8 mouse cellular contexts compared by ENCODE assay signal in genomic region chr6:29214776-29215175, GRCm38 (mm10). TPM values are rescaled to one million over a fixed set of nuclear protein-coding genes. Genes with fewer than 3 reads are reported as not detected.
DNase-seq lines count a peak whose midpoint lies in the region; ATAC-seq and TF ChIP-seq lines count a peak whose summit lies in the region.

No protein-coding gene starts in this region.

- TF ChIP-seq CTCF in gastrocnemius, adult 2 months (IDR thresholded peaks at IDR 0.05) = no peak
- TF ChIP-seq CTCF in stomach, postnatal 0 days (IDR thresholded peaks at IDR 0.05; ENCODE audit: low read depth) = no peak

- 50% methylated on average over 5 of the region's 5 CpGs for WGBS in stomach, embryonic 14.5 days
- 58% methylated on average over 5 of the region's 5 CpGs for WGBS in stomach, postnatal 0 days

- no peak for ATAC-seq in stomach, embryonic 14.5 days (ENCODE audit: insufficient number of reproducible peaks, insufficient read depth, low FRiP score, low read depth)
- no peak for ATAC-seq in stomach, postnatal 0 days (ENCODE audit: low FRiP score, low TSS enrichment)

- peak overlapping the region; percentile 91 for H3K27ac ChIP-seq in gastrocnemius, adult 2 months
- H3K27ac ChIP-seq in stomach, embryonic 14.5 days (ENCODE audit: low read length) = no peak overlapping the region
- H3K27ac ChIP-seq in stomach, postnatal 0 days (replicated peaks) = no peak overlapping the region

- no peak for TF ChIP-seq EP300 in stomach, postnatal 0 days (optimal IDR thresholded peaks at IDR 0.05)

- peak overlapping the region; percentile 100; the same call in 1 of the 2 replicates for H3K4me2 ChIP-seq in stomach, embryonic 14.5 days (replicated peaks; ENCODE audit: low read depth, low read length)
- no peak overlapping the region for H3K4me2 ChIP-seq in stomach, postnatal 0 days (replicated peaks; ENCODE audit: low read depth)

- intact Hi-C loops in gastrocnemius, adult 2 months (cut with DNase I) = no loop called here
- intact Hi-C loops in left cerebral cortex, postnatal 36 days (cut with DNase I) = no loop called here
- intact Hi-C loops in left cerebral cortex, postnatal 4 days (cut with DNase I) = no loop called here

- no peaks in the 10 kb centered on the region for H3K27me3 ChIP-seq in stomach, embryonic 14.5 days (ENCODE audit: control insufficient read depth, insufficient read depth, low read length)
- H3K27me3 ChIP-seq in stomach, postnatal 0 days (ENCODE audit: control insufficient read depth, insufficient read depth, low read length) = no peaks in the 10 kb centered on the region

- H3K4me1 ChIP-seq in stomach, embryonic 14.5 days (ENCODE audit: control insufficient read depth, insufficient read depth, low read length) = peaks cover 19% of the 10 kb centered on the region
- peaks cover 10% of the 10 kb centered on the region for H3K4me1 ChIP-seq in stomach, postnatal 0 days (replicated peaks; ENCODE audit: control insufficient read depth, insufficient read depth)

- no peak overlapping the region for H3K9ac ChIP-seq in stomach, embryonic 14.5 days (replicated peaks; ENCODE audit: low read depth, low read length)
- H3K9ac ChIP-seq in stomach, postnatal 0 days (ENCODE audit: low read length) = no peak overlapping the region

- DNase-seq in gastrocnemius, adult 2 months = no peak
- DNase-seq in gastrocnemius, adult 8-10 months (ENCODE audit: low spot score in 2 of 2) = no peak
- DNase-seq in stomach, postnatal 0 days (ENCODE audit: low spot score) = no peak
- peak; percentile 22 for DNase-seq in lung, postnatal 25 days (ENCODE audit: low spot score)
- DNase-seq in frontal cortex, postnatal 36 days (ENCODE audit: low spot score in 2 of 2) = no peak
- no peak for DNase-seq in left cerebral cortex, postnatal 36 days (ENCODE audit: low spot score in 2 of 2)
- DNase-seq in left cerebral cortex, postnatal 4 days = no peak

- H3K36me3 ChIP-seq in stomach, embryonic 14.5 days (ENCODE audit: control insufficient read depth, insufficient read depth, low read length) = no peaks in the 10 kb centered on the region
- no peaks in the 10 kb centered on the region for H3K36me3 ChIP-seq in stomach, postnatal 0 days (ENCODE audit: control insufficient read depth, insufficient read depth, low read length)

- no peaks in the 10 kb centered on the region for H3K9me3 ChIP-seq in stomach, embryonic 14.5 days (ENCODE audit: control insufficient read depth, low read depth, low read length)
- H3K9me3 ChIP-seq in stomach, postnatal 0 days (ENCODE audit: control insufficient read depth, low read length) = no peaks in the 10 kb centered on the region

- H3K4me3 ChIP-seq in gastrocnemius, adult 2 months = peak overlapping the region; percentile 93
- no peak overlapping the region for H3K4me3 ChIP-seq in stomach, embryonic 14.5 days (ENCODE audit: low read depth, low read length)
- no peak overlapping the region; the same call in 1 of the 2 replicates for H3K4me3 ChIP-seq in stomach, postnatal 0 days (ENCODE audit: low read depth, low read length)

RNA-seq across cellular contexts. Expression of gene Impdh1, which starts 1.4 kb away (rescaled TPM):
- total RNA-seq in gastrocnemius, adult 2 months (2021) = 10 to 100 TPM in 1 of 2 experiments, 1 to 10 TPM in 1; 9.9 to 10.3 TPM
- total RNA-seq in gastrocnemius, adult 8-10 months (2022) = 10 to 100 TPM in 3 of 4 experiments, 1 to 10 TPM in 1; 9.7 to 13.5 (median 10.9) TPM
- polyA plus RNA-seq in stomach, embryonic 14.5 days (2014; fragmentation: Nextera tagmentation; extraction: Ambion mirVana) = 36.1 and 41.7 TPM in 2 replicates
- 26.9 and 28.0 TPM in 2 replicates for polyA plus RNA-seq in stomach, postnatal 0 days (2015; fragmentation: Nextera tagmentation; extraction: Ambion mirVana)
- 10 to 100 TPM; 63.5 to 69.7 TPM for total RNA-seq in left cerebral cortex, postnatal 36 days (2021)
- total RNA-seq in left cerebral cortex, postnatal 4 days (2021) = 10 to 100 TPM; 92.7 to 96.6 TPM

RNA-seq across cellular contexts. Expression of gene Prrt4, which starts 35.4 kb away (rescaled TPM):
- total RNA-seq in gastrocnemius, adult 2 months (2021) = under 1 TPM; 0.36 to 0.73 TPM
- total RNA-seq in gastrocnemius, adult 8-10 months (2022) = under 1 TPM; 0.46 to 0.70 (median 0.53) TPM
- 0.38 and 0.48 TPM in 2 replicates for polyA plus RNA-seq in stomach, embryonic 14.5 days (2014; fragmentation: Nextera tagmentation; extraction: Ambion mirVana)
- polyA plus RNA-seq in stomach, postnatal 0 days (2015; fragmentation: Nextera tagmentation; extraction: Ambion mirVana) = 0.30 and 0.33 TPM in 2 replicates
- total RNA-seq in left cerebral cortex, postnatal 36 days (2021) = 1 to 10 TPM; 2.9 to 3.1 TPM
- 10 to 100 TPM; 15.1 to 19.1 TPM for total RNA-seq in left cerebral cortex, postnatal 4 days (2021)

RNA-seq across cellular contexts. Expression of gene Rbm28, which starts 50.0 kb away (rescaled TPM):
- total RNA-seq in gastrocnemius, adult 2 months (2021) = 10 to 100 TPM; 16.3 to 18.4 TPM
- total RNA-seq in gastrocnemius, adult 8-10 months (2022) = 10 to 100 TPM; 10.7 to 15.9 (median 14.8) TPM
- 44.1 and 48.5 TPM in 2 replicates for polyA plus RNA-seq in stomach, embryonic 14.5 days (2014; fragmentation: Nextera tagmentation; extraction: Ambion mirVana)
- polyA plus RNA-seq in stomach, postnatal 0 days (2015; fragmentation: Nextera tagmentation; extraction: Ambion mirVana) = 10.8 and 11.8 TPM in 2 replicates
- total RNA-seq in left cerebral cortex, postnatal 36 days (2021) = 10 to 100 TPM; 32.1 to 57.4 TPM
- 10 to 100 TPM; 44.5 to 51.7 TPM for total RNA-seq in left cerebral cortex, postnatal 4 days (2021)

RNA-seq across cellular contexts. Expression of gene Hilpda, which starts 57.5 kb away (rescaled TPM):
- total RNA-seq in gastrocnemius, adult 2 months (2021) = 1 to 10 TPM; 2.9 to 4.0 TPM
- 1 to 10 TPM; 2.8 to 3.9 (median 3.3) TPM for total RNA-seq in gastrocnemius, adult 8-10 months (2022)
- polyA plus RNA-seq in stomach, embryonic 14.5 days (2014; fragmentation: Nextera tagmentation; extraction: Ambion mirVana) = 36.5 and 40.1 TPM in 2 replicates
- 29.8 and 34.1 TPM in 2 replicates for polyA plus RNA-seq in stomach, postnatal 0 days (2015; fragmentation: Nextera tagmentation; extraction: Ambion mirVana)
- 1 to 10 TPM; 6.5 to 7.5 TPM for total RNA-seq in left cerebral cortex, postnatal 36 days (2021)
- 10 to 100 TPM in 1 of 2 experiments, 1 to 10 TPM in 1; 9.6 to 10.4 TPM for total RNA-seq in left cerebral cortex, postnatal 4 days (2021)

Comparison
In these comparisons a context has a peak if more than half of its experiments do, and no peak if none do; other contexts are left out.
1. RNA of gene Impdh1, which starts 1.4 kb away (total RNA-seq): 92.7 to 96.6 TPM in left cerebral cortex, postnatal 4 days and 63.5 to 69.7 TPM in left cerebral cortex, postnatal 36 days; 9.7 to 13.5 TPM in gastrocnemius, adult 8-10 months and 9.9 to 10.3 TPM in gastrocnemius, adult 2 months; every median in the first group is over 4 times any median in the second.